Mouse (Mus musculus) layer of hippocampus, adult 9-11 months (tissue): ENCODE measurements around the gene Bsx.

ENCODE experiments used
- DNase-seq: peaks from one replicate; pipeline ENCODE4 v3.0.0; 2022

Gene Bsx

GRCm38 (mm10) chr9:40907413-40907812 lies 33.5 kb downstream of the Bsx start:
- no peak for DNase-seq

- DNase-seq: no peak
Measured at GRCm38 (mm10) chr9:40908411-40908810, 34.5 kb downstream of the Bsx start.

- DNase-seq: no peak
Measured at GRCm38 (mm10) chr9:40908915-40909314, 35.0 kb downstream of the Bsx start.

GRCm38 (mm10) chr9:40917871-40918613 lies 44.1 kb downstream of the Bsx start:
- no peak for DNase-seq

- no peak for DNase-seq
Measured at GRCm38 (mm10) chr9:40927351-40927980, 53.5 kb downstream of the Bsx start.
